In genomic region chr8:105850611-105851010, GRCm38 (mm10) we compare ENCODE assay signal across 9 mouse cellular contexts. TPM values are rescaled to one million over a fixed set of nuclear protein-coding genes. Genes with fewer than 3 reads are reported as not detected.
DNase-seq lines count a peak whose midpoint lies in the region; ATAC-seq and TF ChIP-seq lines count a peak whose summit lies in the region.
"Had no signal": no experiment of that assay in that cellular context is flagged by ENCODE, and none has a peak within 500 bp of the region (broad histone marks: within the 10 kb centered on the region; RNA-seq: fewer than 3 reads in every experiment).

No protein-coding gene starts in this region.

- DNase-seq in heart, adult 9 months (ENCODE audit: low spot score in 2 of 2) = no peak
- no peak for DNase-seq in hindbrain, postnatal 0 days (ENCODE audit: low spot score)
- no peak for DNase-seq in adrenal gland, adult 18-20 months (ENCODE audit: low spot score in 2 of 2)
- DNase-seq: lung, adult 18-20 months had no signal

- H3K9ac ChIP-seq in heart, embryonic 16.5 days (ENCODE audit: low read length) = peak overlapping the region; percentile 17; the same call in 1 of the 2 replicates
- H3K9ac ChIP-seq in hindbrain, postnatal 0 days (replicated peaks; ENCODE audit: low read length) = no peak overlapping the region
- H3K9ac ChIP-seq in midbrain, embryonic 16.5 days (ENCODE audit: low read depth, low read length) = no peak overlapping the region

- H3K9me3 ChIP-seq in heart, embryonic 16.5 days (replicated peaks; ENCODE audit: control insufficient read depth, low read length) = no peaks in the 10 kb centered on the region
- H3K9me3 ChIP-seq in hindbrain, postnatal 0 days (ENCODE audit: low read length) = no peaks in the 10 kb centered on the region
- no peaks in the 10 kb centered on the region for H3K9me3 ChIP-seq in midbrain, embryonic 16.5 days (replicated peaks; ENCODE audit: control insufficient read depth, low read length, poor library complexity, severe bottlenecking)

- no peak overlapping the region for H3K27ac ChIP-seq in heart, embryonic 16.5 days (ENCODE audit: low read length)
- no peak overlapping the region for H3K27ac ChIP-seq in bone marrow, adult 2 months (ENCODE audit: control insufficient read depth, insufficient read depth, low read depth, low read length, poor library complexity)
- H3K27ac ChIP-seq in hindbrain, postnatal 0 days = no peak overlapping the region
- H3K27ac ChIP-seq in midbrain, embryonic 16.5 days (ENCODE audit: low read length) = no peak overlapping the region

- no peaks in the 10 kb centered on the region for H3K27me3 ChIP-seq in heart, embryonic 16.5 days (ENCODE audit: control insufficient read depth, insufficient read depth, low read length)
- H3K27me3 ChIP-seq in hindbrain, postnatal 0 days (ENCODE audit: insufficient read depth, low read length) = no peaks in the 10 kb centered on the region
- H3K27me3 ChIP-seq in midbrain, embryonic 16.5 days (ENCODE audit: control insufficient read depth, insufficient read depth, low read depth, low read length) = no peaks in the 10 kb centered on the region

- peak overlapping the region; percentile 14; the same call in 1 of the 2 replicates for H3K4me3 ChIP-seq in heart, embryonic 16.5 days (ENCODE audit: low read length)
- peak overlapping the region; percentile 37 for H3K4me3 ChIP-seq in bone marrow, adult 2 months (replicated peaks; ENCODE audit: control insufficient read depth, low read depth, low read length)
- no peak overlapping the region for H3K4me3 ChIP-seq in hindbrain, postnatal 0 days (ENCODE audit: low read length)
- H3K4me3 ChIP-seq in midbrain, embryonic 16.5 days (ENCODE audit: low read depth, low read length) = no peak overlapping the region

- TF ChIP-seq CTCF in bone marrow, adult 2 months (IDR thresholded peaks at IDR 0.05; ENCODE audit: control insufficient read depth, insufficient read depth, low read length) = no peak
- no peak for TF ChIP-seq CTCF in hindbrain, postnatal 0 days (IDR thresholded peaks at IDR 0.05; ENCODE audit: low read depth)

- no peak for ATAC-seq in heart, embryonic 16.5 days (replicated peaks; ENCODE audit: extremely low read depth, insufficient read depth, low FRiP score)
- ATAC-seq in hindbrain, postnatal 0 days = no peak
- ATAC-seq in midbrain, embryonic 16.5 days = no peak
- no peak for ATAC-seq in cerebellum, adult (ENCODE audit: insufficient number of reproducible peaks, low FRiP score, low TSS enrichment)
- ATAC-seq in megakaryocyte progenitor cell, adult 5-6 weeks (replicated peaks; ENCODE audit: poor library complexity) = no peak

- peak overlapping the region; percentile 52 for H3K4me2 ChIP-seq in heart, embryonic 16.5 days (ENCODE audit: low read depth, low read length)
- H3K4me2 ChIP-seq in hindbrain, postnatal 0 days (ENCODE audit: low read depth, low read length) = peak overlapping the region; percentile 31; the same call in 1 of the 2 replicates
- H3K4me2 ChIP-seq in midbrain, embryonic 16.5 days (ENCODE audit: low read length) = peak overlapping the region; percentile 22

- peaks cover 11% of the 10 kb centered on the region for H3K4me1 ChIP-seq in heart, embryonic 16.5 days (ENCODE audit: control insufficient read depth, insufficient read depth, low read length)
- peaks cover 1% of the 10 kb centered on the region; the same call in 1 of the 2 replicates for H3K4me1 ChIP-seq in bone marrow, adult 2 months (ENCODE audit: control insufficient read depth, insufficient read depth, low read length)
- peaks cover 7% of the 10 kb centered on the region for H3K4me1 ChIP-seq in hindbrain, postnatal 0 days (ENCODE audit: insufficient read depth, low read length)
- peaks cover 10% of the 10 kb centered on the region for H3K4me1 ChIP-seq in midbrain, embryonic 16.5 days (ENCODE audit: control insufficient read depth, insufficient read depth, low read length)

- no peak for TF ChIP-seq POLR2A in bone marrow, adult 2 months (IDR thresholded peaks at IDR 0.05; ENCODE audit: borderline replicate concordance, control insufficient read depth, low read depth, low read length)

- WGBS in heart, embryonic 16.5 days = 66% methylated on average over 7 of the region's 7 CpGs
- WGBS in bone marrow, adult 2 months = 81% methylated on average over 7 of the region's 7 CpGs
- 76% methylated on average over 7 of the region's 7 CpGs for WGBS in hindbrain, postnatal 0 days
- 85% methylated on average over 7 of the region's 7 CpGs for WGBS in midbrain, embryonic 16.5 days

- peaks cover 18% of the 10 kb centered on the region for H3K36me3 ChIP-seq in heart, embryonic 16.5 days (ENCODE audit: control insufficient read depth, insufficient read depth)
- H3K36me3 ChIP-seq in hindbrain, postnatal 0 days (ENCODE audit: insufficient read depth, low read length) = peaks cover 35% of the 10 kb centered on the region
- peaks cover 18% of the 10 kb centered on the region for H3K36me3 ChIP-seq in midbrain, embryonic 16.5 days (ENCODE audit: control insufficient read depth, insufficient read depth, low read length)

RNA-seq across cellular contexts. Expression of gene Cenpt, which starts 2.5 kb away (rescaled TPM):
- 34.0 and 35.6 TPM in 2 replicates for polyA plus RNA-seq in heart, embryonic 16.5 days (2015; fragmentation: Nextera tagmentation; extraction: Ambion mirVana)
- 30.3 and 73.2 TPM in 2 replicates for polyA plus RNA-seq in bone marrow, adult 2 months (2011; ENCODE audit: insufficient read depth, insufficient read length, low replicate concordance, missing spikeins)
- 40.9 and 45.3 TPM in 2 replicates for total RNA-seq in hindbrain, postnatal 0 days (2014; rRNA removed)
- polyA plus RNA-seq in hindbrain, postnatal 0 days (2015; fragmentation: Nextera tagmentation; extraction: Ambion mirVana) = 39.9 and 42.8 TPM in 2 replicates
- 45.9 and 59.5 TPM in 2 replicates for polyA plus RNA-seq in midbrain, embryonic 16.5 days (2015; fragmentation: Nextera tagmentation; extraction: Ambion mirVana)
- 1 to 10 TPM; 5.9 to 6.5 TPM for total RNA-seq in adrenal gland, adult 18-20 months (2021)
- total RNA-seq in megakaryocyte progenitor cell, adult 5-6 weeks (2015) = 18.3 and 21.2 TPM in 2 replicates
- total RNA-seq in megakaryocyte progenitor cell, adult 5-6 weeks (2017) = 14.4 and 20.1 TPM in 2 replicates

RNA-seq across cellular contexts. Expression of gene Thap11, which starts 4.3 kb away (rescaled TPM):
- polyA plus RNA-seq in heart, embryonic 16.5 days (2015; fragmentation: Nextera tagmentation; extraction: Ambion mirVana) = 49.0 and 50.9 TPM in 2 replicates
- polyA plus RNA-seq in bone marrow, adult 2 months (2011; ENCODE audit: insufficient read depth, insufficient read length, low replicate concordance, missing spikeins) = 9.8 and 12.6 TPM in 2 replicates
- 86.9 and 112 TPM in 2 replicates for total RNA-seq in hindbrain, postnatal 0 days (2014; rRNA removed)
- 44.9 and 45.6 TPM in 2 replicates for polyA plus RNA-seq in hindbrain, postnatal 0 days (2015; fragmentation: Nextera tagmentation; extraction: Ambion mirVana)
- 50.6 and 53.4 TPM in 2 replicates for polyA plus RNA-seq in midbrain, embryonic 16.5 days (2015; fragmentation: Nextera tagmentation; extraction: Ambion mirVana)
- 10 to 100 TPM; 35.7 to 38.6 TPM for total RNA-seq in adrenal gland, adult 18-20 months (2021)
- 30.9 and 32.4 TPM in 2 replicates for total RNA-seq in megakaryocyte progenitor cell, adult 5-6 weeks (2015)
- 25.1 and 28.5 TPM in 2 replicates for total RNA-seq in megakaryocyte progenitor cell, adult 5-6 weeks (2017)

RNA-seq across cellular contexts. Expression of gene Nutf2, which starts 9.8 kb away (rescaled TPM):
- polyA plus RNA-seq in heart, embryonic 16.5 days (2015; fragmentation: Nextera tagmentation; extraction: Ambion mirVana) = 132 and 194 TPM in 2 replicates
- polyA plus RNA-seq in bone marrow, adult 2 months (2011; ENCODE audit: insufficient read depth, insufficient read length, low replicate concordance, missing spikeins) = 35.2 and 54.8 TPM in 2 replicates
- 20.1 and 49.6 TPM in 2 replicates for total RNA-seq in hindbrain, postnatal 0 days (2014; rRNA removed)
- polyA plus RNA-seq in hindbrain, postnatal 0 days (2015; fragmentation: Nextera tagmentation; extraction: Ambion mirVana) = 119 and 158 TPM in 2 replicates
- 146 and 153 TPM in 2 replicates for polyA plus RNA-seq in midbrain, embryonic 16.5 days (2015; fragmentation: Nextera tagmentation; extraction: Ambion mirVana)
- total RNA-seq in adrenal gland, adult 18-20 months (2021) = 10 to 100 TPM; 43.9 to 46.2 TPM
- 261 and 316 TPM in 2 replicates for total RNA-seq in megakaryocyte progenitor cell, adult 5-6 weeks (2015)
- total RNA-seq in megakaryocyte progenitor cell, adult 5-6 weeks (2017) = 26.3 and 49.1 TPM in 2 replicates

RNA-seq across cellular contexts. Expression of gene Tsnaxip1, which starts 23.1 kb away (rescaled TPM):
- polyA plus RNA-seq in heart, embryonic 16.5 days (2015; fragmentation: Nextera tagmentation; extraction: Ambion mirVana) = 0.43 and 0.64 TPM in 2 replicates
- 3.6 TPM in 1 of 2 replicates, not detected in the other for polyA plus RNA-seq in bone marrow, adult 2 months (2011; ENCODE audit: insufficient read depth, insufficient read length, low replicate concordance, missing spikeins)
- 0.36 and 0.37 TPM in 2 replicates for total RNA-seq in hindbrain, postnatal 0 days (2014; rRNA removed)
- polyA plus RNA-seq in hindbrain, postnatal 0 days (2015; fragmentation: Nextera tagmentation; extraction: Ambion mirVana) = 0.64 and 0.71 TPM in 2 replicates
- polyA plus RNA-seq in midbrain, embryonic 16.5 days (2015; fragmentation: Nextera tagmentation; extraction: Ambion mirVana) = 0.77 and 0.93 TPM in 2 replicates
- total RNA-seq in adrenal gland, adult 18-20 months (2021) = not detected
- total RNA-seq in megakaryocyte progenitor cell, adult 5-6 weeks (2015) = not detected in 2 replicates
- total RNA-seq in megakaryocyte progenitor cell, adult 5-6 weeks (2017) = not detected in 2 replicates

RNA-seq across cellular contexts. Expression of gene Ranbp10, which starts 23.5 kb away (rescaled TPM):
- 8.3 and 9.2 TPM in 2 replicates for polyA plus RNA-seq in heart, embryonic 16.5 days (2015; fragmentation: Nextera tagmentation; extraction: Ambion mirVana)
- 90.8 and 98.0 TPM in 2 replicates for polyA plus RNA-seq in bone marrow, adult 2 months (2011; ENCODE audit: insufficient read depth, insufficient read length, low replicate concordance, missing spikeins)
- 10.5 and 15.7 TPM in 2 replicates for total RNA-seq in hindbrain, postnatal 0 days (2014; rRNA removed)
- 6.3 and 7.2 TPM in 2 replicates for polyA plus RNA-seq in hindbrain, postnatal 0 days (2015; fragmentation: Nextera tagmentation; extraction: Ambion mirVana)
- polyA plus RNA-seq in midbrain, embryonic 16.5 days (2015; fragmentation: Nextera tagmentation; extraction: Ambion mirVana) = 9.6 and 12.6 TPM in 2 replicates
- total RNA-seq in adrenal gland, adult 18-20 months (2021) = 10 to 100 TPM; 20.1 to 24.7 TPM
- 12.6 and 13.2 TPM in 2 replicates for total RNA-seq in megakaryocyte progenitor cell, adult 5-6 weeks (2015)
- total RNA-seq in megakaryocyte progenitor cell, adult 5-6 weeks (2017) = 7.7 and 9.2 TPM in 2 replicates

Comparison
In these comparisons a context has a peak if more than half of its experiments do, and no peak if none do; other contexts are left out.
1. H3K4me3 ChIP-seq: peak in heart, embryonic 16.5 days (single experiment) and bone marrow, adult 2 months (single experiment); none in hindbrain, postnatal 0 days (single experiment) and midbrain, embryonic 16.5 days (single experiment).
2. Peak in every context shown above with its lines, with median percentiles within 50 percentile points of each other: H3K4me2 ChIP-seq.